Mouse (Mus musculus): ENCODE results near the gene Nosip.
A peak's percentile ranks its signal among the peaks of the same experiment; 100 is the strongest.
"Not testable (repeated sequence)": the region's sequence is repeated elsewhere in the genome, so short reads cannot be mapped to it uniquely, and the experiment has no call there.

Gene Nosip

DNA sequence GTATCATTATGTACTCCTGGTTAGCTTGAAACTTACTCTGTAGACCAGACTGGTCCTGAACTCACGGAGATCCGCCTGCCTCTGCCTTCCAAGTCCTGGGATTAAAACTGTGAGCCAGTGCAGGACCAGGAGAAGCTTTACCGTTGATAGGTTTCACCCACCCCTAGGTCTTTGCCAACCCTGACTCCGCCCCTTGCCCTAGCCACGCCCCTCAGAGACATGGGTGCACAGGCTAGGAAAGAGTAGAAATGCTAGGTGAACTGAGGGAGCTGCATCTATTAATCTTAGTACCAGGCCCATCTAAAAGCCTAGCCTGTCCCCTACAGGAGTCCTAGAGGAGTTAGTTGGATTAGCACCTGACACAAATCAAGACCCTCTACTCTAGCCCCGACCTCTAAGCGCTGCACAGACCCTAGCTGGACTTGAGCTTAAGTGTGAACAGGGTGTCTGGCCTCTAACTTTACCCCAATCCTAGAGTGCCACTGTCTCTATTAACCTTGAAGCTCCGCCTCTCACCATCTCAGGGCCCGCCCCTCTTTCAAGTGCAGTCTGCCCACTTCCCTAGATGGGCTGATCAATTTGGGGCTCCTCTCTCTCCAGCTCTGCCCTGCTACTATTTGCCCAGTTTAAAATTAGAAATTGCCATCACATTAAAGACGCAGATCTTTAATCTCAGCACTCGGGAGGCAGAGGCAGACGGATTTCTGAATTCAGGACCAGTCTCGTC is 28.2 kb downstream of the Nosip start:
- DNase-seq (ENCODE audit: low spot score in 2 of 2) = no peak

DNA sequence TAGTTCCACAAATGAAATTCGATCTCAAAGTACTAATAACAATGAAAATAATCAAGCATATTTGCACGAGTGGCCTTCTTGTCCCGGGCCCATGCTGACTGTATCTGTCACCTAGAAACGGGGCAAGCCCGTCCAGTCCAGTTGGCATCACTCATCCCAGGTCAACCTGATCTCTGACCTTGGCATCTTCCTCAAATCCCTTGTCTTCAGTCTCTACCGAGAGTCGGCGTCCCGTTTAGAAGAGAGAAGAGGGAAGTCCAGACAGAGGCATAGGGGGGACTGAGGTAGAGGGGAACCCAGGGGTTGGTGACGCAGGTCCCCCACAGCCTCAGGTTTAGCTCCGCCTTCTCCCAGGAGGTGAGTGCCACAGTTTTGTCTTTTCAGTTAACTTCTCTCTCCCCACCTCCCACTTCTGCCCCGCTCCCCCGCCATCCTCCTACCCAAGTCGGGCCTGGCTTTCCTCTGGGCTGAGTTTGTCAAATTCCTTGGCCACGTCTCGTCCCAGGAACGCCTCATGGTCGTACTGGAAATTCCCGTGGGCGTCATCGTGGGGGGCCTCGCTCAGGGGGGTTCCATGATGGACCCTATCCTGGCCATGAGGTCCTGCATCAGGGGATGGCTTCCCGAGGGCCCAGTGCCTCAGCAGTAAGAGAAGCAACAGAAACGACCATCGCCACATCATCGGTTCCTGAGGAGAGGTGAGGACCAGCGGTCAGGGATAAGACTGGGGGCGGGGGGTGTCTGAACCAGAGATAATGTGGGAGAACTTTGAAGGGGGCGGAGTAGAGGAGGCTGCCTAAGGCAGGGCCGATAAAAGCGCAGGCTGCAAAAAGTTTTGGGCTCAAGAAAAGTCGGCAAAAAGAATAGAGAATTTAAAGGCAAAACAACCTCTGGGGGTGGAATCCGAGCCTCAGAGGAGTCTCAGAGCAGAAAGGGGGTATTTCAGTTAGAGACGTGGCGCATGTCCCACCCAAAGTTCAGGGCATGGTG is 29.1 kb downstream of the Nosip start:
- peak in 1 of 2 experiments; percentile 46 for DNase-seq (ENCODE audit: low spot score in 2 of 2)

DNA sequence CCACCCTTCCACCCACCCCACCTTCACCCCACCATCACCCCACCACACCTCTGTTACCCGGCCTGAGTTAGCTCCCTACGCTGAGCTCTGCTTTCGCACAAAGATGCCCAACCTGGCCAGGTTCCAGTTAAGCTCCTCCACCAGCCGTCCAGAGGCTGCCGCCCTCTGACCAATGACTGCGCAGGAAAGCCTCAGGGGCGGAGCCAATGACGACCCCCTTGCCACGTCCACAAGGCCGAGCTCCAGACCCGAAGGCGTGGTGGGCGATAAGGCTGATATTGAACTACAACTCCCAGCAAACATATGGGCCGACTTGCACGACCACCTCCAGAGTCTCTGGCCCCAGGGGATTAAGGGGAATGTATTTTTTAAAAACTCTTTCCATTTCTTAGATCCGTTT is 29.8 kb downstream of the Nosip start, which contains the start of gene Rcn3:
TSS of gene Rcn3 (minus strand) at position 174 of the 400 bp plus-strand sequence.
- DNase-seq (ENCODE audit: low spot score in 2 of 2) = peak; percentile 85 to 89

DNA sequence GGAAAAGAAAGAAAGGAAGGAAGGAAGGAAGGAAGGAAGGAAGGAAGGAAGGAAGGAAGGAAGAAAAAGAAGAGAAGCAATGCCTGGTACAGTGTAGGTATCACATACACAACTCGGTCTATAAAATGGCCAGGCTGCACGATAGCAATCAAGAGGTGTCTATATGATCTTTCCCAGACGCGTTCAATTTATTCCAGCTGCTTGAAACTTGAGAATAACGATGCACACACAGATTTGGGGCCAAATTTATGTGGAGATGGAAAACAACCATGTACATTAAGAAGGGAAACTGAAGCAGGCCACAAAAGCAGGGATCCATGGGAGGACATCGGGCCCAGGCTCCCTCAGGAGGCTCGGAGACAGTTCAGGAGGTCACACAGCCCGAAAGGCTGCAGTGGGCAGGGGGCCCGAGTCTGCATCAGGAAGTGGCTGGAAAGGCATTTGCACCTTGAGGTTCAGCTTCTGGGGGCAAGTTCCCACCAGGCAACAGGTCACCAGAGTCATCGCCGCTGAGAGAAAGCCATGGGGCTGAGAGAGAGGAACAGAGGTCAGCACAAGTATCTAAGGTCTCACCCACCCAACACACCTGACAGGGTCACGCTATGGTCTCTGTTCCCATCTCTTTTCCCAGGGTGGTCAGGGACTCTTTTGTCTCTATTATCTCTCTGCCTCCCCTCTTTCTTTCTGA is 30.7 kb downstream of the Nosip start:
- DNase-seq (ENCODE audit: low spot score in 2 of 2) = no peak

DNA sequence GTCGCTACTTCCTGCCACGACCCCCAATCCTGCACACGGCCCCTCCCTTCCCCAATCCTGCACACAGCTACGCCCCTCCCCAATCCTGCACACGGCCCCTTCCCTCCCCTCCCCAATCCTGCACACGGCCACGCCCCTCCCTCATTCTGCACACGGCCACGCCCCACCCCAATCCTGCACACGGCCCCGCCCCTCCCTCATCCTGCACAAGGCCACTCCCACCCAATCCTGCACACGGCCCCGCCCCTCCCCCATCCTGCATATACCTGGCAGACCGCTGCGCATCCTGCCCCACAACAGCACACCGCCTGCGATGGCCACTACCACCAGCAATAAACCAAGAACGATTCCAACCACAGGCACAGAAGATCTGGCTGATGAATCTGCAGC is 31.3 kb downstream of the Nosip start:
- no peak for DNase-seq (ENCODE audit: low spot score in 2 of 2)

DNA sequence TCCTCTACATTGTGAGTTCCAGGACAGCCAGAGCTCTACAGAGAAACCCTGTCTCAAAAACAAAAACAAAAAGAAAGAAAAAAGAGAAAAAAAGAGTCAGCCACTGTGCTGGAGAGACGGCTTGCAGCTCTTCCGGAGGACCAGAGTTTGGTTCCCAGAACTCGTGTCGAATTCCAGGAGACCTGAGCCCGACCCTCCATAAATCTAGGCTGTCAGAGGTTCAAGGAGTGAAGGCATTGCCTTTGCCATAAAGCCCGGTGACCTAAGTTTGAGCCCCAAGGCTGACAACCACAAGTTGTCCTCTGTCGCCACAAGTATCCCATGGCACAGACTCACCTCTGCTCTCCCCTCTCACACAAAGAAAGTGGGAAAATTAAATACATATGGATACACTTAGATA is 31.9 kb downstream of the Nosip start:
- no peak for DNase-seq (ENCODE audit: low spot score in 2 of 2)

DNA sequence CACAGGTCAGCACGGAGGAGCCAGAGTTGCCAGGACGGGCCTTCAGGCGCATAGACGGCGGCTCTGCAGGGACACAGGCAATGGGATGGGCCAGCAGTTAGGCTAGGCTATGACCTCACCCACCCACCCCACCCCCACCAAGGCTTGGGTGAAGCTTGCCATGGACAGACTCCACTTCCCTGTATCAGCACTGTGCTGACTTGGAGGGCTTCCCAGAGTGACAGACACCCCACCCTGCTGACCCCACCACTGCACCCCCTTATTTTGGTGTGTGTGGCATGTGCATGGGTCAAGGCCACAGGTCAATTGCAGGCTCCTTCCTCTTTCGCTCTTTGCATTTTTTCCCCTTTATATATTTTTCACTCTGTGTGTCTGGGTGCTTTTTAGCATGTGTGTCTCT is 33.1 kb downstream of the Nosip start:
- peak; percentile 41 to 49 for DNase-seq (ENCODE audit: low spot score in 2 of 2)

DNA sequence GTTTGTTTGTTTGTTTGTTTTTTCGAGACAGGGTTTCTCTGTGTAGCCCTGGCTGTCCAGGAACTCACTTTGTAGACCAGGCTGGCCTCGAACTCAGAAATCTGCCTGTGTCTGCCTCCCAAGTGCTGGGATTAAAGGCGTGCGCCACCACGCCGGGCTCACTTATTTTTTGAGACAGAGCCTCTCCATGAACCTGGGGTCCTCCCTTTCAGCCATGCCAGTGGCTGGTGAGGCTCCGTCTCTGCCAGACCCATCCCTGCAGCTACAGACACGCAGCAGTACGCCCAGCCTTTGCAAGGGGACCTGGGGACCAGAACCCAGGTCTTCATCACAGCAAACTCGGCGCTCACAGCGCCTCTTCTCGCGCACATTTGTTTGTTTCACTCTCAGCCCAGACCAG is 33.7 kb downstream of the Nosip start:
- not testable (repeated sequence) for DNase-seq (ENCODE audit: low spot score in 2 of 2)

DNA sequence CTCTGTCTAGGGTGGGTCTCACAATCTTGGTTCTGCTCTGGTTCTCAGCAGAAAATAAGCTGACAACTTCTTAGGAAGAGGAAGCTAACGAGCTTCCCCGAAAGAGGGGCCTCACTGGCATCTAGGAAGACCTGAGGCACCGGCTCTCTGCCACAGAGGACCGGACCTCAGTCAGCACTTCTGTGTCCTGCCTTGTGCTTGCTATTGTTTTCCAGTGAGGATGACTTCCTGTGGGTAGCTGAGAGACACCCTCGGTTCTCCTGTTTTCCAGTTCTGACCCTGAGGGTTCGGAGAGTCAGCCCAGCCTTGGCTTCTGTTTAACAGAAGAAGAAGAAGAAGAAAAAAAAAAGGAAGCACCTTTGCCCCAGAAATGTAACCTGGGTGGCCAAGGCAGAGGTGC is 35.2 kb downstream of the Nosip start:
- peak in 1 of 2 experiments; percentile 63 for DNase-seq (ENCODE audit: low spot score in 2 of 2)

DNA sequence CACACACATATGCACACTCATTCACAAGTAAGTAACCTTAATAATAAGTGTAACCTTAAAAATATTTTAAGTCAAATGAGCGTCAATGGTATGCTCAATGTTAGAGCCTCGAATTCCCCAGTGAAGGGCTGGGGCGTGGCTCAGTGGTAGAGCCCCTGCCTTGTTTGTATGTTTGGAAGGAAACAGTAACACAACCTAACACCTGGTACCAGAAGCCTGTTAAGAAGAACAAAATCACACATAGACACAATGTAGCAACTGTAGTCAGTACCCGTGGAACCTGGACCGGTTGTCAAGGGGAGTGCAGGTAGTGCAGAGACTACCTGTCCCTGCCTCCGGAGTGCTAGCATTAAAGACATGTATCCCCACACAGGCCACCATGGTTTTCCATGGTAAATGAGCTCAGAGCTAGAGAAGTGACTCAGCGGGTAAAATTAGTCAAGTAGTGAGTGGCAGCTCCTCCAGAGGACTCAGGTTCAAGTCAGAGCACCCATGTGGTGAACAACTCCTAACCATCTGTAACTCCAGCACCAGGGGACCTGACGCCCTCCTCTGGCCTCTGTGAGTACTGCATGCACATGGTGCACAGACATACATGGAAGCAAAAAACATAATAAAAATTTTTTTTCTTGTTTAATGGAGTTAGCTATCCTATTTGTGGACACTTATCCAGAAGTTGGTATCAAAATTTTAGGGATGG is 36.5 kb downstream of the Nosip start:
- no peak for DNase-seq (ENCODE audit: low spot score in 2 of 2)

DNA sequence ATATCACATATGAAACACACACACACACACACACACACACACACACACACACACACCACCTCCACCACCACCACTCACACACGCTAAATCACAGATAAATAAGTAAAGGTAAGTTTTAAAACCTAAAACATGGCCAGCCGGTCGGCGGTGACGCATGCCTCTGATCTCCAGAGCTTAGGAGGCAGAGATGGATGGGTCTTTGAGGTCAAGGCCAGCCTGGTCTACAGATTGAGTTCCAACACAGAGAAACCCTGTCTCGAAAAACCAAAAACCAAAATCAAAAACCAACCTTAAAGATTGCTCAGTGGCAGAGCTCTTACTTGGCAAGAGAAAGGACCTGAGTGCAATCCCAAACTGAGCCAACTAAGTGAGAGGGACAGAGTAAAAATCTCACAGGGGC is 37.8 kb downstream of the Nosip start:
- DNase-seq (ENCODE audit: low spot score in 2 of 2) = no peak

DNA sequence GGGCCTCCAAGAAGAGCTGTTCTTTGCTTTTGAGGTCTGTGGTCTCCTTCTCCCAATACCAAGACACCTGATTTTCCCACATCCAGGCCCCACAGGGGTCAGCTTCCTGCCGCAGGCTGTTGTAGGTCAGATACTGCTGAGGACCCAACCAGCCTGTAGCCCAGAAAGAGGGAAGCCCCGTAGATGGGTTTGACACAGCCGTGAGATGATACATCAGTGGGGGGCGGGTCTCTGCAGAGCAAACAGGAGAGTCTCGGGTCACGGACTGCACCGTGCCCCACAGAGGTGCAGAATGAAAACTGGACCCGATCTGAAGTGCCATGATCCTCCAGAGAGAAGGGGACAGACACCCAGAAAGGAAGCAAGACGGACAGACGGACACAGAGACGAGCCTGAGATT is 40.2 kb downstream of the Nosip start:
- no peak for DNase-seq (ENCODE audit: low spot score in 2 of 2)

DNA sequence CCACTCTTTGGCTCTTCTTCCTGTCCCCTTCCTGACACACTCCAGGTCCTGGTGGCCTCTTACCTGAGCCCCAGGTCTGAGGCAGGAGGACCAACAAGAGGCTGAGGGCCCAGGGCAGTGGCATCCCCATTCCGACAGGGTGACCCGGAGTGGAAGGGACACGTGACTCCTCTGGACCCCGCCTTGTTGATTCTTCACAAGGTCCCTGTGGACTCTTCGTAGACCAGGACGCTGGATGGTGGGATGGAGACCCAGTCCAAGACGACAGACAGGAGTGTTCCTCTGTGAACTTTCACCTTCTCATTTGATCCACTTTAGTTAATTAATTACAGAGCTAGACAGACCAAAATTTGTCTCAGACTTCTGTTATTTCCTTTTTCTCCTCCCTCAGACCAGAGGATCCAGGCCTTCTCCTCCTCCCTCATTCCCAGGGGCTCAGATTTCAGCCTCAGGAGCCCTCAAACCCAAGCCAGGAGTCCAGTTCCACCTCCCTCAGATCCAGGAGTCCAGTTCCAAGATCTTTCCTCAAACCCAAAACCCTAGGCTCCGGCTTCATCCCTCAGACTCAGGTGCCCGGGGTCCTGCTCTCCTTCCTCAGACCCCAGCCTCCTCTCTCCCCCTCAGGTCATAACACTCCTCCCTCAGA is 40.8 kb downstream of the Nosip start:
- peak in 1 of 2 experiments; percentile 74 for DNase-seq (ENCODE audit: low spot score in 2 of 2)

DNA sequence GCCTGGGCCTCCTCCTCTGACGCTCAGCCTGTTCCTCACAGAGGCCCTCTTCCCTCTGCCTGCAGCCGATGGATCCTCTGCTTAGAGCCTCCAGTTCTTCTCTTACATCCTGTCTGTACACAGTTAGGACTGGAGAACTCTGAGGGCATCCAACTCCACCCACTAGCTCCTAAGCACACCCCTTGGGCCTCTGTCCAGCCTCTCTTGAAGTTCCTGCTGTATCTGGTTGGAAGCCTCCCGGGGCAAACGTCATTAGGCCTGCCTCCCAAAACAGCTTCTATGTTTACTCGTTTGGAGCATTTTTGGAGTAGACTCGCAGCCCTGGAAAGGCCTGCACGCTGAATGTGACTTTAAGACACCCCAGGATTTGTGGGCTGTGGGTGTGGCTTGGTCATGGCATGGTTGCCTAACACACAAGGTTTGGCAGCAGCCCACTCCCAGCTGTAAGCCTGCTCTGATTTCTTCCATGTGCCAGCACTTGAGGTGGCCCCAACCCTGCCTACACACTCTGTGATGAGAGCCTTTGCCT is 41.5 kb downstream of the Nosip start, which contains the start of gene Fcgrt:
TSS of gene Fcgrt (minus strand) at position 200 of the 529 bp plus-strand sequence.
- peak; percentile 98 to 99 for DNase-seq (ENCODE audit: low spot score in 2 of 2)

DNA sequence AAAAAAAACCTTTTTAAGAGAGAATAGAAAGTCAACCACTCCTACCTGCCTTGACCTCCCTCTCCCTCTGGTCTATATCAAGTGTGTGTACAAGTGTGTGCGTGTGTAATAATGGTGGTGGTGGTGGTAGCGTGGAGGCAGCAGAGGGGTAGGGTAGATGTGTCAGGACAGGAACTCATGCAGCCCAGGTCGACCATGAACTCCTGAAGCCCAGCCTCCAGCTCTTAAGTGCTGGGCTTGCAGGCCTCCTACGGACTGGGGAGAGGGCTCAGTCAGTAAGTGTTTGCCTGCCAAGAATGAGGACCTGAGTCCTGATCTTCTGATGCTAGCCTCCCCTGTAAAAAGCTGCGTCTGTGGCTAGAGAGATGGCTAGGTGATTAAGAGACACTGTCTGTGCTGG is 42.7 kb downstream of the Nosip start:
- no peak for DNase-seq (ENCODE audit: low spot score in 2 of 2)

DNA sequence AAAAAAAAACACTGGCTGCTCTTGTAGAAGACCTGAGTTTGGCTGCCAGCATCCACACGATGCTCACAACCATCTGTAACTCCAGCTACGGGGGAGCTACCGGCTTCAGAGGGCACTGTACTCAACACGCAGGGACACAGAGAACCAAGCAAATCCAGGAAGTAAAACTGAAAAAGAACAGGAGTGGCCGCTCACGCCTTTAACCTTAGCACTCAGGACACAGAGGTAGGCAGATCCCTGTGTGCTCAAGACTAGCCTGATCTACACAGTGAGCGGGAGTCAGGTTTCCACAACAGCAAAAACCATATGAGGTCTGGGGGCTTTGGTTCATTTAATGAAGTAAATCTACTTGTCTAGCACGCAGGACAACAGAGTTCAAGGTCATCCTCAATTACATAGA is 43.3 kb downstream of the Nosip start:
- no peak for DNase-seq (ENCODE audit: low spot score in 2 of 2)

DNA sequence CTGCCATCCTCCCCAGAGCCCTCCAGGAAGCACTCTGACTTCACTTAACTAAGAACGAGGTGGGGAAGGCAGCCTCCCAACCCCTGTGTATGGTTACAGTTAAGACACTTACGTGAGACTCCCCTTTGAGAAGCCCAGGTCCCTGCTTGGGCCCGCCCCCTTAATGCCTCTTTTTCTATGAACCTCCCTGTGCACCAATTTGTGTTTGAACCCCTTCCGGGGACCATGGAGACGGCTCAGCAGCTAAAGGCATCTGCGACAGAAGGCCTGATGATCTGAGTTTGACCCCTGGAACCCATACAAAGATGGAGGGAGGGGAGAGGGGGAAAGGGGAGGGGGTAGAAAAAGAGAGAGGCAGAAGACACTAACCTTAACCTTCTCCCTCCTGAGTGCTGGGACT is 44.2 kb downstream of the Nosip start:
- no peak for DNase-seq (ENCODE audit: low spot score in 2 of 2)

DNA sequence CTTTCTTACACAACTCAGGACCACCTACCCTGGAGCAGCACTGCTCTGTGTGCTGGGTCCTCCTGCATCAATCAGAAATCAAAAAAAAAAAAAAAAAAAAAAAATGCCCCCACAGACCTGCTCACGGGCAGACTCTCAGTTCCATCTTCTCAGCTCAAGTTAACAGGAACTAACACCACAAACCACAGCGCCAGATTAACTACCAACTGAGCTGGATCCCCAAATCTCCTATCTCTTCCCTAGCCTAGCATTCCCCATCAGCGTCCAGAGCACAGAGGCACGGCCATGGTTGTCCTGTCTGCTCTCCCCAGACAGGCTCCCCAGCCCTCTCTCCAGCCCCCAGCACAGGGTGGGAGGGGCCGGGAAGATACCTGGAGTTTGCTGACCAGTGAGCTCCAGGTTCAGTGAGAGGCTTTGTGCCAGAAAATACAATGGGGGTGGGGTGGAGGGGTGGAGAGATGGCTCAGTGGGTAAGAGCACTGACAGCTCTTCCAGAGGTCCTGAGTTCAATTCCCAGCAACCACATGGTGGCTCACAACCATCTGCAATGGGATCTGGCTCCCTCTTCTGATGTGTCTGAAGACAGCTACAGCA is 44.9 kb downstream of the Nosip start:
- DNase-seq (ENCODE audit: low spot score in 2 of 2) = no peak

DNA sequence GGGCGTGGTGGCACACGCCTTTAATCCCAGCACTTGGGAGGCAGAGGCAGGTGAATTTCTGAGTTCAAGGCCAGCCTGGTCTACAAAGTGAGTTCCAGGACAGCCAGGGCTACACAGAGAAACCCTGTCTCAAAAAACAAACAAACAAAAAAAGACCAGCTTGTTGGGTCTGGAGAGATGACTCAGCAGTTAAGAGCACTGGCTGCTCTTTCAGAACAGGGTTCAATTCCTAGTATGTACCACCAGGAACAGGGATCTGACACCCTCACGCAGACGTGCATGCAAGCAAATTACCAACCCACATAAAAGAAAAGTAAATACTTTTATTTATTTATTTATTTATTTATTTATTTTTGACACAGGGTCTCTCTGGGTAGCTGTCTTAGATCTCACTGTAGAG is 47.9 kb downstream of the Nosip start:
- not testable (repeated sequence) for DNase-seq (ENCODE audit: low spot score in 2 of 2)

DNA sequence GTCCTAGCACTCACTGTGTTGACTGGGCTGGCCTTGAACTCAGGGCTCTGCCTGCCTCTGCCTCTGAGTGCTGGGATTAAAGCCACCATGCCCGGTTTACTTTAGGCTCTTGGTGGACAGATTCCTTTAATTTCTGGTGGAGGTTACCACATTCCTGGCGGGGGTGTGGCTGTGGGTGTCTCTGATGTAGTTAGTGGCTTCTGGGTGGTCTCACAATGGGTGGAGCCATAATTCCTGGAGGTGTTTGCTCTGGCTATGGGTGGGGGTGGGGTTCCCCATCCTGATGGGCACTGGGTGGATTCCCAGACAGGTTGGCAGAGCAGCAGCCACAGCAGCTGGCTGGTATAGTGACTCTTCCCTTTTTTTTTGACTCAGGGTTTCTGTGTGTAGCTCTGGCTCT is 49.7 kb downstream of the Nosip start:
- no peak for DNase-seq (ENCODE audit: low spot score in 2 of 2)

Measured in heart, adult 9 months (tissue).